Mouse (Mus musculus) forebrain, embryonic 10.5 days (tissue): Measurements from ENCODE around the gene Naip2. TPM values are rescaled to one million over a fixed set of nuclear protein-coding genes. Genes with fewer than 3 reads are reported as not detected.
"Not testable (repeated sequence)": the region's sequence is repeated elsewhere in the genome, so short reads cannot be mapped to it uniquely, and the experiment has no call there.

Experiments
- DNase-seq: peaks from one replicate; pipeline ENCODE4 v3.0.0-alpha.2; 2017; ENCODE audit warnings: low spot score; ENCODE audit errors: extremely low spot score
- H3K27ac ChIP-seq: fragments of 300-500 bp; sonication (generic); 2 replicates; pipeline ENCODE4 v1.5.1; 2016; ENCODE audit warnings: mild to moderate bottlenecking
- H3K27me3 ChIP-seq: fragments of 300-500 bp; sonication (generic); 2 replicates; pipeline ENCODE4 v1.6.1; 2016; ENCODE audit warnings: mild to moderate bottlenecking; ENCODE audit not compliant: poor library complexity, severe bottlenecking
- H3K36me3 ChIP-seq: fragments of 300-500 bp; sonication (generic); replicated peaks from 2 replicates; pipeline ENCODE4 v1.6.1; 2016; ENCODE audit warnings: mild to moderate bottlenecking, moderate library complexity
- H3K4me1 ChIP-seq: fragments of 300-500 bp; sonication (generic); 2 replicates; pipeline ENCODE4 v1.6.1; 2016
- H3K4me3 ChIP-seq: fragments of 300-500 bp; sonication (generic); 2 replicates; pipeline ENCODE4 v1.5.1; 2016; ENCODE audit warnings: mild to moderate bottlenecking, moderate library complexity
- H3K9me3 ChIP-seq: fragments of 300-500 bp; sonication (generic); 2 replicates; pipeline ENCODE4 v1.6.1; 2016; ENCODE audit warnings: mild to moderate bottlenecking, moderate library complexity
- WGBS: fragments of 180-500 bp; shearing (Covaris S2); methylation state at CpG from one replicate; pipeline ENCODE4 v1.1.7; 2016; 5-methylcytosine and 5-hydroxymethylcytosine counted together
- polyA plus RNA-seq: library from polyadenylated mRNA; unstranded; fragments of >200 nt; fragmentation: Nextera tagmentation; extraction: Ambion mirVana; gene quantifications from 2 replicates; pipeline ENCODE4 v1.2.1, GENCODE M21; 2016

Naip2 gene
- polyA plus RNA-seq: 0.15 and 0.20 TPM in 2 replicates

- H3K4me1 ChIP-seq, H3K36me3 ChIP-seq, H3K4me3 ChIP-seq, H3K27me3 ChIP-seq, H3K27ac ChIP-seq, DNase-seq, H3K9me3 ChIP-seq: not testable (repeated sequence)
- 81% methylated on average over 3 of the region's 3 CpGs for WGBS
Measured at GRCm38 (mm10) chr13:100201659-100202333, at the start of gene Naip2. TSS of gene Naip2 (minus strand) at chr13:100202092.

- H3K27me3 ChIP-seq, H3K9me3 ChIP-seq, H3K27ac ChIP-seq, H3K4me1 ChIP-seq, H3K36me3 ChIP-seq, H3K4me3 ChIP-seq, DNase-seq: not testable (repeated sequence)
- 81% methylated on average over 5 of the region's 5 CpGs for WGBS
Measured at GRCm38 (mm10) chr13:100246896-100247519, 45.1 kb upstream of the Naip2 start.

- H3K4me3 ChIP-seq, H3K9me3 ChIP-seq, H3K27me3 ChIP-seq, H3K27ac ChIP-seq, DNase-seq, H3K4me1 ChIP-seq, H3K36me3 ChIP-seq: not testable (repeated sequence)
- WGBS: 79% methylated on average over 4 of the region's 4 CpGs
Measured at GRCm38 (mm10) chr13:100246223-100246622, 44.3 kb upstream of the Naip2 start, which contains the start of gene Naip5. TSS of gene Naip5 (minus strand) at chr13:100246323.

- DNase-seq: no peak
- Histone ChIP-seq H3K4me1 (no peaks in the 10 kb centered on the region), H3K36me3 (no peaks in the 10 kb centered on the region), H3K9me3 (no peaks in the 10 kb centered on the region), H3K27me3 (no peaks in the 10 kb centered on the region), H3K27ac (no peak overlapping the region), H3K4me3 (no peak overlapping the region)
Measured at GRCm38 (mm10) chr13:100243702-100244101, 41.8 kb upstream of the Naip2 start.

GRCm38 (mm10) chr13:100213683-100214082, 11.8 kb upstream of the Naip2 start:
- not testable (repeated sequence) for H3K4me1 ChIP-seq, H3K9me3 ChIP-seq, H3K36me3 ChIP-seq, H3K4me3 ChIP-seq, H3K27me3 ChIP-seq, H3K27ac ChIP-seq, DNase-seq
- WGBS: 100% methylated on average over 1 of the region's 1 CpGs

- peak; percentile 22 for DNase-seq
- Histone ChIP-seq H3K4me1 (no peaks in the 10 kb centered on the region), H3K27me3 (no peaks in the 10 kb centered on the region), H3K4me3 (no peak overlapping the region), H3K36me3 (no peaks in the 10 kb centered on the region), H3K27ac (no peak overlapping the region), H3K9me3 (no peaks in the 10 kb centered on the region; the same call in 1 of the 2 replicates)
- WGBS: 35% methylated on average over 8 of the region's 8 CpGs
Measured at GRCm38 (mm10) chr13:100210540-100210939, 8.6 kb upstream of the Naip2 start.

- no peak for DNase-seq
- Histone ChIP-seq H3K27me3 (no peaks in the 10 kb centered on the region), H3K4me1 (no peaks in the 10 kb centered on the region), H3K4me3 (no peak overlapping the region), H3K9me3 (no peaks in the 10 kb centered on the region), H3K27ac (no peak overlapping the region), H3K36me3 (no peaks in the 10 kb centered on the region)
- WGBS: 93% methylated on average over 1 of the region's 1 CpGs
Measured at GRCm38 (mm10) chr13:100203319-100203718, 1.4 kb upstream of the Naip2 start.

GRCm38 (mm10) chr13:100200778-100201177, 1.1 kb downstream of the Naip2 start:
- no peaks in the 10 kb centered on the region for H3K36me3 ChIP-seq
- no peaks in the 10 kb centered on the region for H3K27me3 ChIP-seq
- no peaks in the 10 kb centered on the region for H3K4me1 ChIP-seq
- H3K9me3 ChIP-seq: no peaks in the 10 kb centered on the region
- H3K27ac ChIP-seq: no peak overlapping the region
- no peak overlapping the region for H3K4me3 ChIP-seq
- DNase-seq: no peak

GRCm38 (mm10) chr13:100195421-100195820, 6.5 kb downstream of the Naip2 start:
- no peak for DNase-seq
- Histone ChIP-seq H3K4me3 (no peak overlapping the region), H3K9me3 (no peaks in the 10 kb centered on the region; the same call in 1 of the 2 replicates), H3K36me3 (no peaks in the 10 kb centered on the region), H3K27me3 (no peaks in the 10 kb centered on the region), H3K27ac (no peak overlapping the region), H3K4me1 (no peaks in the 10 kb centered on the region)
- 79% methylated on average over 3 of the region's 3 CpGs for WGBS

- not testable (repeated sequence) for H3K36me3 ChIP-seq, DNase-seq, H3K9me3 ChIP-seq, H3K4me1 ChIP-seq, H3K4me3 ChIP-seq, H3K27me3 ChIP-seq, H3K27ac ChIP-seq
Measured at GRCm38 (mm10) chr13:100183111-100183510, 18.8 kb downstream of the Naip2 start.

GRCm38 (mm10) chr13:100174360-100174759, 27.5 kb downstream of the Naip2 start:
- WGBS: 96% methylated on average over 4 of the region's 5 CpGs

GRCm38 (mm10) chr13:100166378-100166777, 35.5 kb downstream of the Naip2 start:
- not testable (repeated sequence) for H3K27ac ChIP-seq, H3K4me1 ChIP-seq, H3K36me3 ChIP-seq, DNase-seq, H3K27me3 ChIP-seq, H3K9me3 ChIP-seq, H3K4me3 ChIP-seq
- 70% methylated on average over 2 of the region's 2 CpGs for WGBS

More at GRCm38 (mm10) chr13:100174360-100174759, 27.5 kb downstream of the Naip2 start:
- not testable (repeated sequence) for H3K9me3 ChIP-seq, H3K36me3 ChIP-seq, H3K4me3 ChIP-seq, DNase-seq, H3K27ac ChIP-seq, H3K27me3 ChIP-seq, H3K4me1 ChIP-seq

GRCm38 (mm10) chr13:100162467-100162866, 39.4 kb downstream of the Naip2 start:
- DNase-seq, H3K9me3 ChIP-seq, H3K4me1 ChIP-seq, H3K27me3 ChIP-seq, H3K36me3 ChIP-seq, H3K4me3 ChIP-seq, H3K27ac ChIP-seq: not testable (repeated sequence)
